Mouse (Mus musculus) spleen, adult 2 months (tissue): ENCODE results near the gene Fgl2.

Source experiments
- CTCF ChIP-seq: fragments of 200-500 bp; IDR thresholded peaks from 2 replicates; pipeline ENCODE4 v1.5.1; 2011; ENCODE audit warnings: mild to moderate bottlenecking, inconsistent platforms; ENCODE audit not compliant: insufficient read depth, insufficient read length, insufficient replicate concordance; ENCODE audit errors: extremely low read depth
- POLR2A ChIP-seq: fragments of 200-500 bp; IDR thresholded peaks from 2 replicates; pipeline ENCODE4 v1.6.1; 2011; ENCODE audit warnings: low read depth, low read length, inconsistent platforms

- TF ChIP-seq CTCF (no peak), POLR2A (no peak)
Measured at GRCm38 (mm10) chr5:21363343-21363742, 9.1 kb upstream of the Fgl2 start.
